Mouse (Mus musculus) erythroblast, embryonic 14.5 days (primary cell): ENCODE data around the gene Atf5. TPM values are rescaled to one million over a fixed set of nuclear protein-coding genes. Genes with fewer than 3 reads are reported as not detected.
A peak's percentile ranks its signal among the peaks of the same experiment; 100 is the strongest.

Source experiments
- H3K27me3 ChIP-seq: 2 replicates; pipeline ENCODE4 v1.6.1; 2012; ENCODE audit warnings: inconsistent platforms; ENCODE audit not compliant: control insufficient read depth
- H3K36me3 ChIP-seq: 2 replicates; pipeline ENCODE4 v1.6.1; 2012; ENCODE audit warnings: mild to moderate bottlenecking, inconsistent platforms; ENCODE audit not compliant: control insufficient read depth
- H3K4me1 ChIP-seq: 2 replicates; pipeline ENCODE4 v1.6.1; 2012; ENCODE audit warnings: inconsistent platforms; ENCODE audit not compliant: control insufficient read depth
- H3K4me3 ChIP-seq: replicated peaks from 2 replicates; pipeline ENCODE3; 2012; ENCODE audit warnings: moderate library complexity, mild to moderate bottlenecking, inconsistent platforms
- H3K9me3 ChIP-seq: 2 replicates; pipeline ENCODE4 v1.6.1; 2012; ENCODE audit warnings: low read length, inconsistent platforms, mixed read lengths; ENCODE audit not compliant: control insufficient read depth
- GATA1 ChIP-seq: IDR thresholded peaks from 2 replicates; pipeline ENCODE4 v1.6.1; 2012; ENCODE audit warnings: low read length, inconsistent platforms, mixed read lengths
- TAL1 ChIP-seq: IDR thresholded peaks from 3 replicates; pipeline ENCODE4 v1.6.1; 2012; ENCODE audit warnings: low read length, inconsistent platforms, mixed read lengths
- polyA plus RNA-seq: library from polyadenylated mRNA; stranded (reverse); fragments of >175 nt; gene quantifications from 2 replicates; pipeline ENCODE4 v1.2.3, GENCODE M21; 2012

The Atf5 gene
- polyA plus RNA-seq, 1 experiment, result 9.7 TPM

DNA sequence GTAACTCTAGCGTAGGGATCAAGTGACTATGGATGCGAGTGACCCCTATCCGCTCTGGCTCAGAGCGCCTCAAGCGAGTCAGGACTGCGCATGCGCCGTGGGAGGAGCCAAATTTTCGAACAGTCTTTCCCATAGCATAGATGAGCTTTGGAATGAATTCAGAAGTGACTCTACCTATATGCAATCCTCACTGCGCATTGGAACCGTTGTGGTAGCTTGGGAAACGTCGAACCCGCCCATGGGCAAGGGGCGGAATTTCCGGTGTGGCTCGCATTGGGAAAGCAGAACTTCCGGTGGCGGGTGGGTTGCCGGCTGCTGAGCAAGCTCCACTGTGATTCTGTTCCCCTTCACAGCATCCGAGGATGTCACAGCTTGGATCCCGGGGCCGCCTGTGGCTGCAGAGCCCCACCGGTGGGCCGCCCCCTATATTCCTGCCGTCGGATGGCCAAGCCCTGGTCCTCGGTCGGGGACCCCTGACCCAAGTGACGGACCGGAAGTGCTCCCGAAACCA lies 40.6 kb upstream of the Atf5 start, which contains the start of gene Pnkp:
Gene Pnkp (plus strand): TSS at position 98 of the 511 bp plus-strand sequence.
- no peaks in the 10 kb centered on the region for H3K27me3 ChIP-seq
- no peaks in the 10 kb centered on the region for H3K9me3 ChIP-seq
- peak within 1 kb of the TSS; percentile 73 for H3K4me3 ChIP-seq
- H3K4me1 ChIP-seq, result peaks cover 91% of the 10 kb centered on the region
- TF ChIP-seq TAL1, result no peak
- no peak for TF ChIP-seq GATA1
- H3K36me3 ChIP-seq, result peaks cover 54% of the 10 kb centered on the region

DNA sequence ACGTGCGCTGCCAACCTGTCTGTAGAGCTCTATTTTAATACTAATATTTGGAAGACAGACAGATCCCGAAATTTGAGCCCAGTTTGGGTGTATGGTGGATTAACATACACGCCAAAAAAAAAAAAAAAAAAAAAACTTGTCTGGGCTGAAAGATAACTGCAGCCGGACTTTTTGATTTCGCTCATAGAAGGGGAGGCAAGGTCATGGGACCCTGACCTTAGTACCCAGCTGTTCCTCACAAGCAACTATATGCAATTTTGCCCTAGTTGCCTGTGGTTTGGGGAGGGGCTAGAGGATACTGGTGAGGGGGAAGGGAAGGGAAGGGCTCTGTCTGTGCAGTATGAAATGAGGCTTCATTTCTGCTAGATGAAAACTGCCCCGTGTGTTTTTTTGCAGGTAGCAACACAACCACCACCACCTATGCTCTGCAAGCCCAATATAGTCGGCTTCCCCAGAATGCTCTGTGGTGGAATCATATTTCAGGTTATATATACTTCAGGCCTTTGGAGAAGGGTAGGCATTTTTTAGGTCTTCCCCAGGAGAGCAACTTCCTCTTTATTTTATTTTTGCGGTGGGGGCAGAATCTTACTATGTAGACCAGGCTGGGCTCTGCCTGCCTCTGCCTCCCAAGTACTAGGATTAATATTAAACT lies 39.9 kb upstream of the Atf5 start:
- H3K27me3 ChIP-seq, result no peaks in the 10 kb centered on the region
- peaks cover 97% of the 10 kb centered on the region for H3K4me1 ChIP-seq
- H3K9me3 ChIP-seq, result no peaks in the 10 kb centered on the region
- H3K4me3 ChIP-seq, result peak overlapping the region; percentile 73
- TF ChIP-seq TAL1, result no peak
- no peak for TF ChIP-seq GATA1
- H3K36me3 ChIP-seq, result peaks cover 54% of the 10 kb centered on the region

DNA sequence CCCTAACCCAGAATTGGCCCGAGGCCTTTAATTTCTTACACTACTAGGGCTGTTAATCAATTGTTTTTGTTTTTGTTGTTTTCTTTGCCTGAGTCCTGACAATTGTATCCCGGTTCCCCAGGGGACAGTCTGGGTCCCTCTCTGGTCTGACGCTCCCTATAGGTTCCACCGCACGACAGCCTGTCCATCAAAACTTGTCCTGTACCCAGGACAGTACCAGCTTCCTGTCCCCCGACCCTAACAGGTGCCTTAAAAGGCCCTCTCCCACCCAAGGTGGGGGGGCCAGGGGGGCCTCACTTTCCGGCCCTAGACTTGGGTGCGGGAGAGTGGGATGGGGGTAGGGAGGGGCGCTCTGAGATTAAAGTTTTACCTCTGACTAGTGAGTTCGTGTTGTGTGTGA lies 38.6 kb upstream of the Atf5 start:
- Histone ChIP-seq H3K27me3 (no peaks in the 10 kb centered on the region), H3K36me3 (peaks cover 46% of the 10 kb centered on the region)

DNA sequence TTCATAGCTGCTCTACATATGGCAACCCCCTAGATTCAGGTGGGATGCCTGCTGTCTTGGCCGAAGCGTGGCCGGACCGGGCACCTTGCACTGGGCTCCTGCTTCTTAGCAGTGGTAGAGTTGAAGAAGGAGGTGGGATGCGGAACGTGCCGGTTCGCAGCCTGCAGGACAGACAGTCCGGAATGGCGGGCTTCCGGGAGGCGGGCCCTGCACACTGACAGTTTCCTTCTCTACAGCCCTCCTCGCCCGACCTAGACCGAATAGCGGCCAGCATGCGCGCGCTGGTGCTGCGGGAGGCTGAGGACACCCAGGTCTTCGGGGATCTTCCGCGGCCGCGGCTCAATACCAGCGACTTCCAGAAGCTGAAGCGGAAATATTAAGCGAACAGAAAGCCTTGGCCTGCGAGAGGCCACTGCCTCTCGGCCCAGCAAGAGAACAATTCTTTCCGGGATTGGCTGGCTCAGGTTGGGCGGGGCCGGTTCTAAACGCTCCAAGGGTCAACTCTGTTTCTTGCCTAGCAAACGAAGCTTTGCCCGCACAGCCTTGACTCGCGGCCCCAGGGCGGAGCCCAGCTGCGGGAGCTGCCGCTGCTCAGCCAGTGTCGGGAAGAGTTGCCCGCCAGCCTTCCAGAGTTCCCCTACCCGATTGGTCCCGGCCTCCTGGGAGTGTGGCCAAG lies 38.0 kb upstream of the Atf5 start:
- Histone ChIP-seq H3K4me1 (peaks cover 97% of the 10 kb centered on the region), H3K4me3 (peak overlapping the region; percentile 73), H3K36me3 (peaks cover 40% of the 10 kb centered on the region), H3K27me3 (no peaks in the 10 kb centered on the region), H3K9me3 (no peaks in the 10 kb centered on the region)
- no peak for TF ChIP-seq TAL1
- TF ChIP-seq GATA1, result no peak

More for the DNA sequence above, 38.6 kb upstream of the Atf5 start:
- Histone ChIP-seq H3K4me3 (peak overlapping the region; percentile 73), H3K4me1 (peaks cover 98% of the 10 kb centered on the region), H3K9me3 (no peaks in the 10 kb centered on the region)
- TF ChIP-seq TAL1 (no peak), GATA1 (no peak)

DNA sequence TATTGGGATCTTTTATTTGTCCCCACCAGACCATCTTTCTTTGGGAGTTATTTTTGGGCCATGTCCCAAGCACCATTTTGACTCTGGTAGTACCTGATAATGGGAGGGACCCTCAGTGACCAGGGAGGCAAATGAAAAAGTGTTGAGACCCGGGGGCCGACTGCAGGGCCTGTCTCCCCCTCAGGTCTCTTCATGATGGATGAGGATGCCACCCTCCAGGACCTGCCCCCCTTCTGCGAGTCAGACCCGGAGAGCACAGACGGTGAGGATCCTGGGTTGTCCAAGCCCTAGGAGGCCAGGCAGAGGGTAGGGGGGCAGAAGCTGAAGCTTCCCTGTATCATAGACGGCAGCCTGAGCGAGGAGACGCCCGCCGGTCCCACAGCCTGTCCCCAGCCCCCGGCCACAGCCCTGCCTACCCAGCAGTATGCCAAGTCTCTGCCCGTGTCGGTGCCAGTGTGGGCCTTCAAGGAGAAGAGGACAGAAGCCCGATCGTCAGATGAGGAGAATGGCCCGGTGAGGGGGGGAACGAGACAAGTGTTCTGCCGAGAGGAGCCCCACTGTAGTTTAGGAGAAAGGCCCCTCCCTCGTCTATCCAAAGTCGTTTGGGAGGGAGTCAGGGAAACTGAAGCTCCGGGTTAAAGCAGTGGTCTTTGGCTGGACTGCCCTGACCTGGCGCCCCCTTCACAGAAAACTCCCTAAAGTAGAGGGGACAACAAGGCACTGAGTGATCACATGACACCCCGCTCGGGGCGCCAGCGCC lies 37.3 kb upstream of the Atf5 start:
- no peaks in the 10 kb centered on the region for H3K9me3 ChIP-seq
- no peaks in the 10 kb centered on the region for H3K27me3 ChIP-seq
- H3K36me3 ChIP-seq, result peaks cover 35% of the 10 kb centered on the region
- H3K4me1 ChIP-seq, result peaks cover 95% of the 10 kb centered on the region
- H3K4me3 ChIP-seq, result peak overlapping the region; percentile 73
- no peak for TF ChIP-seq TAL1
- no peak for TF ChIP-seq GATA1

DNA sequence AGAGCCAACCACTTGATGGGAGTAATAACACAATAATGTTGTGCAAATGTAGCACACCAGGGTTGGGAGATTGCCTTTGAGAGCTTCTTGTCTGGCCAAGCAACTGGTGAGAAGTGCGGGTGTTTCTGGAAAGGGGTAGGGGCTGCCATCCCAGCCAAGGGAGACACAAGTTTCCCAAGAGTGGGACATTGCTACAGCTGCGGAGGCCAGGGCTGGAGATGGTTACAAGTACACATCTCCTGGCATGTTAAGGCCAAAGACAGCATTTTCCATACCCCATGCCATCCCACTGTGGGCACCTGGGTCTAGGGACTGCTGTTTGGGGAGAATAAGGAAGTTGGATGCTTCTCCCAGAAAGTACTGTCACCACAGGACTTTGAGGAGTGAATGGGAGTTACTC lies 36.6 kb upstream of the Atf5 start:
- Histone ChIP-seq H3K4me3 (peak overlapping the region; percentile 73), H3K4me1 (peaks cover 93% of the 10 kb centered on the region), H3K27me3 (no peaks in the 10 kb centered on the region), H3K36me3 (peaks cover 30% of the 10 kb centered on the region), H3K9me3 (no peaks in the 10 kb centered on the region)
- TF ChIP-seq TAL1, result no peak
- no peak for TF ChIP-seq GATA1

DNA sequence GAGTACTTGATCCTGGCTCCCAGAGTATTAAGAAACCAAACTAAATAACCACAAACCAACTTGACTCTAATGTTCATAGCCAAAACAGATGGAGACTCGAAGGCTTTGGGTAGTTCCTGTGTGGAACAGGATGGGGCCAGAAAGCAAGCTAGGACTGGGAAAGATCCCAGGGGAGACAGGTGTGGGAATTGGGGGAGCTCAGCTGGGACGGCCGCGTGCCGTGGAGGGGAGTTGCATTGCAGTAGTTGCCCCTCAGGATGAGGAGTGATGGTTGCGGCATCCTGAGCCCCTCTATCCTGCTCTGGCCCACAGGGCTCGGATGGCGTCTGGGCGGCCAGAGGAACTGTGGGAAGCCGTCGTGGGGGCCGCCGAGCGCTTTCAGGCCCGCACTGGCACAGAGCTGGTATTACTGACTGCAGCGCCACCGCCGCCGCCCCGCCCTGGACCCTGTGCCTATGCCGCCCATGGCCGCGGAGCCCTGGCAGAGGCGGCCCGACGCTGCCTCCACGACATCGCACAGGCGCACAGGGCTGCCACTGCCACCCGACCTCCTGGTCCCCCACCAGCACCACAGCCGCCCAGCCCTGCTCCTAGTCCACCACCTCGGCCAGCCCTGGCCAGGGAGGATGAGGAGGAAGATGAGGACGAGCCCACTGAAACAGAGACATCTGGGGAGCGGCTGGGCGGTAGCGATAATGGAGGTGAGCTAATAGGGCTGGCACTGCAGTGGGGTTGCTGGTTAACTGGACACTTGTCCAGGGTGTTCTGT lies 36.0 kb upstream of the Atf5 start:
- Histone ChIP-seq H3K4me3 (peak overlapping the region; percentile 29), H3K36me3 (peaks cover 33% of the 10 kb centered on the region), H3K27me3 (no peaks in the 10 kb centered on the region), H3K4me1 (peaks cover 93% of the 10 kb centered on the region), H3K9me3 (no peaks in the 10 kb centered on the region)
- TF ChIP-seq GATA1 (no peak), TAL1 (no peak)

DNA sequence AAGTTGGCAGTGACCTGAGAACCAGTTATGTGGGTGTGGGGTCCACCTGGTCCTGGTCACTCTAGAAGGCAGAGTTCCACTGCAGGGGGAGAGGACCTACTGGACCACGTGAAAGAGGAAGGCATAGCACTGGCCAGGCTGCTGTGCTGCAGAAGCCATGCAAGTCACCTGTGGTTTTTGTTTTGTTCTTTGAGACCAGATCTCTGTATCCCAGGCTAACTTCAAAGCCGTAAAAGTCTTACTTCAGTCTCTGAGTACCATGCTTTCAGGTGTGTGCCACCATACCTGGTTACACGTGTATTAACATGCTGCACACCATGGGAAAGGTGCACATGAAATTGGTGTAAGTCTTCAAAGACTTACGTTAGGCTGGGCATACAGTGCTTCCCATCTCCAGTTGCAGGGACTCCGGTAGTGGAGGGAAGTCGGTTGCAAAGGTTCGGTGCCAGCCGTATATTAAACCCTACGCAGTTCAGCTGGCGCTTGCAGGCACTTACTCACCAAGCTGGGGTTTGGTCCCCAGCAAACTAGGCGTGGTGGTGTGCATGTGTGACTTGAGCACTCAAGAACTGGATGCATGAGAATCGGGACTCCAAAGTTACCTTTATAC lies 35.3 kb upstream of the Atf5 start:
- H3K4me1 ChIP-seq, result peaks cover 90% of the 10 kb centered on the region
- H3K36me3 ChIP-seq, result peaks cover 37% of the 10 kb centered on the region

More for the DNA sequence above, 35.3 kb upstream of the Atf5 start:
- no peak for TF ChIP-seq TAL1
- no peak for TF ChIP-seq GATA1
- Histone ChIP-seq H3K4me3 (peak overlapping the region; percentile 76), H3K9me3 (no peaks in the 10 kb centered on the region), H3K27me3 (no peaks in the 10 kb centered on the region)
